Mouse (Mus musculus): ENCODE results near the gene Hic1.
A peak's percentile ranks its signal among the peaks of the same experiment; 100 is the strongest.

The Hic1 gene

DNA sequence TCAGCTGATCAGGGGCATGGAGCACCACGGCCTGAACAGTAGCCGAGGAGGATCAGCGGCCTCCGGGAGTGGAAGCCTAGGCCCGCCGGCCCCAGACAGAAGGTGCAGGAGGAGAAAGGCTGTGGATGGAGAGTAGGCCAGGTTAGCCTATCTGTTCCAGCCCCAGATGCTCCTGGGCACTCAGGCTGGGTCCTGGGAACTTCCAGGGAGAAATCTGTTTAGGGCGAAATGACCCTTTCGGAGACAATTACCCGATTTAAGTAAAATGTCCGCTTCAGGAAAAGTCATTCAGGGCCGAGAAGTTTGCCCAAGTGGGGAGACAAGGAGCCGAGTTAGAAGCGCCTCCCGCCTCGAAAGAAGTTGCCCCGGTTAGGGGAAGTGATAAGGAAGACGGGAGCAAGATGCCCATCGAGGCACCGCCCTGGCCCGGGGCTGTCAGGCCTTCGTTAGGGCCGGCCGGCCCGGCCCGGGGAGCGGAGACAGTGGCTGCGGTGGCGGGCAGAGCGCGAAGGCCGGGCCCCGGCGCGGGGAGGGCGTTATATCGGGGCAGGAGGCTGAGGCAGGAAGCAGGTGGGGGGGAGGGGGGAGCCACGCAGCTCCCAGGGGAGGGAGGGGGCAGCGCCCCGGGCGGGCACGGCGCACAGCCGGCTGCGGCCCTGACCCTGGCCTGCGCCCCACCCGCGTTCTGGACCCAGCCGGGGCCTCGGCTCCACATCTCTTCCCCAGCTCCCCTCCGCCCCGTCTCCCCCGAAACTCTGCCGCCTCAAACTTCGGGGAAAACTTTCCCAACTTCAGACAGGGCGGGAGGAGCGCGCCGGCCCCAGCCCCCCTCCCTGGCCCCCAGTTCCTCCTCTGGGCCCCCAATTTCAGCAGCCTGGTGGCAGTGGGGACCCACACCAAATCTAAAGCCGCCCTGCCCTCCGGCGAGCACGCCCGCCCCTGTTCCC lies 1.4 kb downstream of the Hic1 start:
- DNase-seq (ENCODE audit: low spot score), result no peak

DNA sequence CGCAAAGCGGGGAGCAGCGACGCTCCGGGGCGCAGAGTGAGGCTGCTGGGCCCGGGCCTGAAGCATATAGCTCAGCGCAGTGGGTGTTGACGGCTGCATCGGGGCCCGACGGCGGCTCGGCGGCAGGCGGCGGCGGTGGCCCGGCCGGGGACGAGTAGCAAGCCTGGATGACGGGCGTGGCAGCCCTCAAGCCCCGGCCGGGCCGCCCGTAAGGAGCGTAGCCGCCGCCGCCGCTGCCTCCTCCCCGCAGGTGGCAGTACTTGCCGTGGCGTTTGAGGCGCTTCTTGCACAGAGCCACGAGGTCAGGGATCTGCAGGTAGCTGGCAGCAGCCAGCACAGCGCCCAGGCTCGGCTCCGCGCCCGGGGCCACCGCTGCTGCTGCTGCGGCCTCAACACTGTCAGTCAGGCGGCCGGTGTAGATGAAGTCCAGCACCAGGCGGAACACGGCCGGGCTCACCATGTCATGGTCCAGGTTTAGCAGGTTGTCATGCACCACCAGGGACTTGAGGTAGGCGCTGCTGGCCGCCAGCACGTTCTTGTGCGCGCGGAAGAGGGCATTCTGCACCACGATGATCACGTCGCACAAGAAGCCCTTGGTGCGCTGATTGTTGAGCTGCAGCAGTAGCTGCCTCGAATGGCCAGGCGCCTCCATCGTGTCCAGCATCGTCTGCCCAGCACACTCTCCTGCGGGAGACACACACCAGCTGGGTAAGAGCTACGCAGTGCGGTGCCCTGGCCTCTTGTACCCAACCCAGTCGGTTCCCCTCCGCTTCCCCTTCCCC lies 2.3 kb downstream of the Hic1 start:
- DNase-seq (ENCODE audit: low spot score), result no peak

DNA sequence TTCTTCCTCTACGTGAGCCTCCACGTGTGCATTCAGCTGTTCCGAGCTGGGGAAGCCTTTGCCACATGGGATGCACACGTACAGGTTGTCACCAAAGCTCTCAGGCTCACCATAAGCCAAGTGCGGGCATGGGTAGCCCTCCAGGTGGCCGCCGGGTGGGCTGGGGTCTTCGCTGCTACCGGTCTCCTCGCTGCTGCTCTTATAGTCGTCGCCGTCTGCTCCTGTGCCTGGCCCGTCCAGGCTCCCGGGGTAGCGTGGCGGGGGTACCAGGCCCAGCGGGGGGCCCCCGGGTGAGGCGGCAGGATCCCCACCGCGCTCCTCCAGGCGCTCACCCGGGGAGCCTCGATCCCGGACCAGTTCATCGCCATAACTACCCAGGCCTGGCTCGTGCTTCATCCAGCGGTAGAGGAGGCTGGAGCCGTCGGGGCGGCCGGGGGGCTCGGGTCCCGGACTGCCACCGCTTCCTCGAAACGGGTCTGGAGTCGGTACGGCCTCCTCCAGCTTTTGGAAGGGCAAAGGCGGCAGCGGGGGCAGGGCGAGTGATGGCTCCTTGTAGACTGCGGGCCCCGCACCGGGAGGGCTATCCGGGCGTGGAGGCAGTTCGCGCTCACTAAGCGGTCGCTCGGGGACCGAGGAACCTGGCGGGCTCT lies 3.0 kb downstream of the Hic1 start:
- no peak for DNase-seq (ENCODE audit: low spot score)

DNA sequence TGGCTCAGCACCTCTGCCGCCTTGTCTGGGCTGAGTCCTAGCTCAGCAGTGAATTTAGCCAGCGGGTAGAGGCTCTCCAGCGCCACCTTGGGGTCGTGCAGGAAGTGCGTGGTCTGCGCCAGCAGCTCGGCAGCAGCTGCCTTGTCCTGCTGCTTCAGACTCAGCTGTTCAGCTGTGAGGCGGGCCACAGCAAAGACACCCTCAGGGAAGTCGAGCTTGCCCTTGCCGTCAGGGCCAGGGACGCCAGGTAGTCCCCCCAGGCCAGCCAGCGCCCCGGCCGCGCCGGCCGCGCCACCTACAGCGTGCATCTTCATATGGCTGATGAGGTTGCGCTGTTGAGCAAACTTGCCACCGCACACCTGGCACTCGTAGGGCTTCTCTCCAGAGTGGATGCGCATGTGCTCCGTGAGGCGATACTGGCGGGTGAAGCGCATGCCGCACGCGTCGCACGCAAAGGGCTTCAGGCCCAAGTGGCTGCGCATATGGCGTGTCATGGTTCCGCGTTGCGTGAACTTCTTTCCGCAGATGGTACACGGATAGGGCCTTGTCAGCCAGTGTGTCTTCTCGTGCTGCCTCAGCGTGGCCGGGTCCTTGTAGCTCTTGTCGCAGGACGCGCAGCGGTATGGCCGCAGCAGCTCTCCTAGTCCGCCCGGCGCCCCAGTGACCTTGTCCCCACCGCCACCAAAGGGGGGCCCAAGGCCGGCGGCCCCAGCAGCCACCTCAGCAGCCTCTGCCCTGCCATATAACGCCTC lies 3.7 kb downstream of the Hic1 start:
- DNase-seq (ENCODE audit: low spot score), result peak; percentile 78

DNA sequence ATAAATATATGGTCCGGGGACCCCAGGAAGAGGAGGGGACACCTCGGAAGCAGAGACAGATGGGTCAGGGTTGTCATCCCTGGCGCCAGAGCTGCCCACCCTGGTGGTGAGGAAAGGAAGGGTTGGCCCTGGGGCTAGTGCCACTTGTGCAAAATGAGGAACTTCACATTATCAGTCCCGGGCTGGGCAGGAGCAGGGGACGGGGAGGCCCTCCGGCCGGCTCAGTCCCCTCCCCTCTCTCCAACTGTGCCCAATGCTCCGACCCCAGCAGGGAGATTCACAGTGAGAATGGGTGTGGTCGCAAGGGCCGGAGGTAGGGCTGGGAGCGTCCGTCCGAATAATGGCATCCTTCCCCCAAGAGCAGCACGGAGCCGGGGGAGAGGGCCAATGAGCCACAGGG lies 4.6 kb downstream of the Hic1 start:
- DNase-seq (ENCODE audit: low spot score), result no peak

DNA sequence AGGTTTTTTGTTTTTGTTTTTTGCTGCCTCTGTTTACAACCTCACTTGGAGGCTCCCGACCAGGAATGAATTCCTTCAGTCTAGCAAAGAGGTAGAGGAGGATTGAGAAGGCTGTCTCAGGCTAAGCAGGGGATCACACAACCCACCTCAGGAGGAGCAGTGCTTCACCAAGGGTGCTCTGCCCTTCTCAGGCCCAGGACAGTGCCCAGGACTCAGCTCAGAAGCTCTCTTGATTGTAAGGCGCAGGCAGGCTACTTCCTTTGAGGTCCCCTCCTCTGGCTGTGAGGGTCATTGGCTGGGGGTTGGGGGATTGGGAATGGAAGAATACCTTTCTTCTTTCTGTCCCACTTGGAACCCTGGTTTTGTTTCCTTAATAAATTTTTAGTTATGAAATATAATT lies 5.3 kb downstream of the Hic1 start:
- no peak for DNase-seq (ENCODE audit: low spot score)

DNA sequence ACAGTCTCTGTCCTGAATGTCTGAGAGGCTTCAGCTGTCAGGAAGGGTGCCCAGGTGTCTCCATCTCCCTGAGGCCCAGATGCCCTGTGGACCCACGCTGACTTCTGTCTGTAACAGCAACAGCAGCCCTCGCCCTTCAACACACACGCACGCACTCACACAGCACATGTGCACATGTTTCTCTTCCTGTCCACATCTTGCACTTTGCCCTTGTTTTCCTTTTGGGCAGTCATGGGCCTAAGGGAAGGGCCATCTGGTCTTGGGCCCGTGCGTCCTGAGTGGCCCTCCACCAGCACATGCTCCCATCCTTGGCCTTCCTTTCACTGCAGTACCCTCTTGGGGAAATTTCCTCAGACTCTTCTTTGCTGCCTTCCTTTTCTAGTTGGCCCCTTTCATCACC lies 5.9 kb downstream of the Hic1 start:
- DNase-seq (ENCODE audit: low spot score), result no peak

DNA sequence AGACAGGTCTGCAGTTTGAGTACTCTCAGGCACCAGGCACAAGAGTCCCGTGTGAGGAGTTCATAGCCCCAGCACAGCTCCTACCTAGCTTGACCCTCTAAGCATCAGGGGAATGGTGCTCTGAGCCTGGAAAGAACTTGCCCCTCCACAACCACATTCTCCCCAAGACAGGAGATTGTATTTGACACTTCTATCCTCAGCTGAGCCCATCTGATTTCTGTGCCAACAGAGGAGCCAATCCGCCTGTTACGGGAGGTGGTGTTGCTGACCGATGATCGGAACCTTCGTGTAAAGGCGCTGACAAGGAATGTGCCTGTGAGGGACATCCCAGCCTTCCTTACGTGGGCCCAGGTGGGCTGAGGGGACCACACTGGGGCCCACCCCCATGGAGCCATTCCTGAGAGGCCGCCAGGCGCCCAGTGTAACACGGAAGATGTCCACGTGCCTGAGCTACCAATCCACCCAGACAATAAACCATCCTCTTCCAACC lies 6.7 kb downstream of the Hic1 start:
- DNase-seq (ENCODE audit: low spot score), result no peak

DNA sequence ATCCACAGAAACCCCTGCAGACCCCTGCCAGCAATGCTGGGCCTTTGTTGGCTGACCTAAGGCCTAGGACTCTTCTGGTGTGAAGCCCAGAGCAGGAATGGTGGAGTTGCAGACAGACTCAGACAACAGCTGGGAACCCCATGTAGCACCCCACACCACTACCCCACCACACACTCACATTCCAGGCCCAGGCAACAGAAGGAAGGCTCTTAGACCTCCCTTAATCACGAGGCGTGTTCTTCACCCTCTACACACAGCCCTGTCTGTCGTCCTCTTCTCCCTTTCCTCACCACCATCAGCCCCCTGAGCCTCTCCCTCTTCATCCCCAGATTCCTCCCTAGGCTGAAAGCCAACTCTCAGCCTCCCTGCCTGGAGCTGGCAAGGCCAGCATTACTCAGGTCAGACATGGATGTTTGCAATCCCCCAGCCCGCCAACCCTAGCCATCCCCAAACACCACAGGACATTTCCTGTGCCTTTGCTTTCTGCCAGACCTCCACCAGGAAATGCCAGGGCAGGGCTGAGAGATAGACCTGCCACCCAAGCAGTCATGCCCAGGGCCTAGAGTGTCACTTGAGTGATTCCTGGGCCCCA lies 7.8 kb downstream of the Hic1 start:
- no peak for DNase-seq (ENCODE audit: low spot score)

DNA sequence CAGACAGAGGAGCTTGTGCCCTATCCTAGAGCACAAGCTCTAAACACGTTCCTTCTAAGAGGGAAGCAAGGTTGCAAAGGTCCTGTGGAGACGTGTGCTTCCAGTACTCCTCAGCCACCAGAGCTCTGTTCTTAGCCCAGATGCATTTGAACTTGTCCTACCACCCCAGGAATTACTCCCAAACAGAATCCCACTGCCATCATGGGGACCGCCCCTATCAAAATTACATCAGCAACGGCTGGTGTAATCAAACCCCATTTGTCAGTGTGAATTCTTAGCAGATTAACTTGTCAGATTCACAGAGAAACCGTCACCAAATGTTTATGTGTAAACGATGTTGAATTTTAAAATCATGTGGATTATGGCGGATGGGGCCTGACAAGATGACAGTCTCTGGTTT lies 8.4 kb downstream of the Hic1 start:
- no peak for DNase-seq (ENCODE audit: low spot score)

DNA sequence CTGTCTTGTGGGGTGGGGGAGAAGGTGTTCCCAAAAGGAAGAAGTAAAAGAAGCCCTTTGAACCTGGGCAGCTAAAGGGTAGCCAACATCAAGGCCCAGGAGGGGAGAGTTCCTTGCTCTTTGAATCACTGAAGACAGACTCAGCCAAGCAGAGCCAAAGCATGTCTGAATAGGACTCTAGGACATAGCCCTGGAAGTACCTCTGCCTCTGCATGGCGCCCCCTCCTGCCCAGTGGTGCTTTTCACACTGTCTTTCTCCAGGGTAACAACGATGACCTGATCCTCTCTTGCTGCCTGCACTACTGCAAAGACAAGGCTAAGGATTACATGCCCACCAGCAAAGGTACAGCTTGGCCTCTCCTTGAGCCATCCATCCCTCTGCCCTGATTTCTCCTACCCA lies 9.8 kb downstream of the Hic1 start:
- DNase-seq (ENCODE audit: low spot score), result no peak

DNA sequence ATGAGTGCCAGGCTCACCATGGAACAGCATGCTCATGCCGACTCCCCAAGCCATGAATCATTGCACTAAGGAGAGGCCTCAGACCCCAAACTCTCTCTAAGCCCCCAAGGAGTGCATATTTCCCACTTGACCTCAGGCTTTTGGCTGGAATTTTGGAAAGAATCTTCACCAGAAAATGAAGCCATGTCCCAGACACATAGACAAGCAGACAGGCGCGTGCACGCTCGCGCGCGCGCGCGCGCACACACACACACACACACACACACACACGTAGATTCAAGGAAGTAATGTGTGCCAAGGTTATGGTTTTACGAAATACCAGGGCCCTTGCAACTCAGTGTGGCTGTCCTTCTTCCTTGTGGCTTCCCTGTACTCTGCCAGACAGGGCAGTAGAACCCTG lies 10.9 kb downstream of the Hic1 start:
- DNase-seq (ENCODE audit: low spot score), result no peak

DNA sequence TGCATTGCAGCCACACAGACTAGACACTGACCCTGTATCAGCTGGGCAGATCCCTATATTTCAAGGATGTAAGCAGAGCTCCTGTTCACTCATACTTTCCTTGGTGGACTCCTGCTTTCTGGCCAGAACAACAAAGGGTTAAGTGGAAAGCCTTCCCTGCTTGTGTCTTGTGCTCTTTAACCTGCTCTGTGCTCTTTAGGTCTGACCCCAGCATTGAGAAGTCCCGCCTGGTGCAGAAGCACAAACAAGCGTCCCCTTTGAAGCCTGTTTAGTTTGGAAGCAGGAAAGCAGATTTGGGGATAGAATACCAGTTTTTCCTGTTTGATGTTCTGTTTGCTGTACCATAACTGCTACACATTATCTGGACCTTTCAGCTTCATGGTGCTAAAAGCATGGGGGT lies 11.4 kb downstream of the Hic1 start:
- DNase-seq (ENCODE audit: low spot score), result no peak

DNA sequence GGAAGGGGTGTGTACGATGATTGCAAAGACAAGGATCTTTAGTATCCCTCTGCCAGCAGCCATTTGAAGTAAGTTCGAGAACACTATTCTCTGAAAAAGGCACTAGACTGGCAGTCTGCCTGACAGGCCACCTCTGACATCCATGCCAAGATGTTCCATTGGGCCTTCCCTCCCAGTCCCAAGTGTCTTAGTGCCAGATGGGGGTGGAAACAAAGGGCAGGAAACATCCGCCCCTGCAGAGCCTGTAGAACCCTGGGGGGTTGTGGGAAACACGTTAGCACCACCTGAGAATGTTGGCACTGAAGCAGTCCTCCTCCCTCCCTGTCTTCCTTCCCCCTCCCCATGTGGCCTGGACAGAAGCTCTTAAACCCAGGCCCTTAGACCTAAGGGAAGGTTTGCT lies 12.3 kb downstream of the Hic1 start:
- DNase-seq (ENCODE audit: low spot score), result no peak

DNA sequence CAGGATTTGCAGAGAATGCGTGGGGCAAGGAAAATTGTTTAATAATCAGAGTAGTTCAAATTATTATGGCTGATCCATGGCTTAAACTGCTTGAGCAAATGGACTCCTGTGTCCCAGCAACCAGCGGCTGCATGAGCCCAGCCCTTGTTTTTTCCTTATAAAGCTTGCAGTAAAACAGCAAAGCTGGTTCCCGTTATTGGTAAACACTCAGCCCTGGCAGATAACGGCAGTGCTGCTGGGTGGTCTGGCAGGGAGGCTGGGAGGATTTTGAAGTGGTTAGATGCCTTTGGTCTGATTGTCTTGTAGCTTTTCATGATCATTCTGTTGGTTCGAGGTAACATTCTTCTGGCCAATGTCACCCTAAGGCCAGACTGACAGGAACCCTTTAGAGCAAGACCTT lies 12.9 kb downstream of the Hic1 start:
- no peak for DNase-seq (ENCODE audit: low spot score)

DNA sequence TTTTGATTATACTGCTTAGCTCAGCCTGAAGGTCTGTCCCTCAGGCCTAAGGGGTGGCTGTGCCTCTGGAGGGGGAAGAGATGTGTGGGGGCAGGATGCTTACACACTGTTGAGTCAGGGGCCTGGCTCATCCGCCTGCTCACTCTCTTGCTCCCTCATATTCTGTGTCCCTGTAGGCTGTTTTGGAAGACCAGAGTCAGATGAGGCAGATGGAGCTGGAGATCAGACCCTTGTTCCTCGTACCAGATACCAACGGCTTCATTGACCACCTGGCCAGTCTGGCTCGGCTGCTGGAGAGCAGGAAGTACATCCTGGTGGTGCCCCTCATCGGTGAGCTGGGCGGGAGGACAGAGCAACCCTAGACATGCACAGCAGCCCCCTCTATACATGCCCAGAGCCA lies 13.3 kb downstream of the Hic1 start:
- DNase-seq (ENCODE audit: low spot score), result no peak

DNA sequence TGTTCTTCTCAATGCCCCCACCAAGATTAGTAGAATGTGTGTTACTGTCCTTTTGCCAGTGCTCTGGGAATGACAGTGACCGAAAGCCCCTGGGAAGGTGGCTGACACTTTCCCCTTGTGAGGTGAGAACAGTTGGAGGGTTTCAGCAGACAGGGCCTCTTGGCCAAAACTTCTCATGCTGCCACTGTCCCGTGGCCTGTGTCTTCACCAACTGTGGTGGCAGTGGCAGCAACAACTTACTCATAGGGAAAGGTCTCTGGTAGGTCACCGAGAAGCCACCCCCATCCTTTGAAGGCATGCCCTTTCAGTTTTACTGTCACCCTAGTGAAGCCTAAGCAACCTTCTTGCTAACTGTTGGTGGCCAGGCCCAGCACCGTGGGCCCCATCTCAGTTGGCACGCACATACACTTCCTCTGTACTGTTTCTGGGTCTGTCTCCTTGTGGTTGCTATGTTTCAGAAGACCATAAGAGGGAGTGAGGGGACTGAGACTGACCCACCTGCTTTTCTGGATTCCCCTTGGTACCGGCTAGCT lies 15.2 kb downstream of the Hic1 start:
- no peak for DNase-seq (ENCODE audit: low spot score)

DNA sequence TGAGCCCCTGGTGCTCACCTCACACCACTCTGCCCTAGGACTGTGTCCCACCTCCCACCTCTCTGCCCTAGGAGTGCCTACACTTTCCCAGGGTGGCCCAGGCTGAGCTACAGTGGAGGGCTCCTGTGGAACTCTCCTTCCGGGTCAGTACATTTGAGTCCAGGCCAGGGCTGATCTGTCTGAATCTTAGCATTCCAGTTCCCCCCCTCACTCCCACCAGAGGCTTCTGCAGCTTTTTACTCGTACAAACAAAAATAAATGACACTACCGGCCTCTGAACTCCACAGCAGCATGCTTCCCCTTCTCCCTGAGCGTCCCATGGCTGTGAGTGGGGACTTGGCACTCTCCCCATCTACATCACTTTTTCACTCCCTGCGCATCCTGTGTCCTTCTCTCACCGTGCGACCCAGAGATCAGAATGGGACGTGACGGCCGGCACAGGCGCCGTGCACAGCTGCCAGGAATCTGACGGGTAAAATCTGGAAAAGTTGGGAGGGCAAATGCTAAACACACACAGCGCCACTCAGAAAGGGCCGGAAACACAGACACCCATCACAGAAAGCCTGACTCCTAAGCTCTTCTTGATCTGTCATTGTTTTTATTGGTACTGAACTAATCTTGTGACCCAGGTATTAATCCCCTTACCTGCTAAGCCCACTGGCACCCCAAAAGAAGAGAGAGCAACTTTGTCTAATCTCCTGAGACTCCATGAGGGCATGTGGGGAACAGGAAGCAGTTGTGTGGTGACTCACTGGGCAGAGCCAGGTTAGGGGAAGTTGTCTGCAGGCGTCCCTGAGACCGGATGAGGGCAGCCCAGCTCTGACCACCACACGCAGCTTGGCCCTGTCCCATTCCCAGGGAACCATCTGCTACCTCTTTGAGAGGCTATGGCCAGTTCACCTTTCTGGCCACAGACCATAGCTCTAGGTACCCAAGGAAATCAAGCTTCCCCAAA lies 16.4 kb downstream of the Hic1 start:
- peak; percentile 45 for DNase-seq (ENCODE audit: low spot score)

DNA sequence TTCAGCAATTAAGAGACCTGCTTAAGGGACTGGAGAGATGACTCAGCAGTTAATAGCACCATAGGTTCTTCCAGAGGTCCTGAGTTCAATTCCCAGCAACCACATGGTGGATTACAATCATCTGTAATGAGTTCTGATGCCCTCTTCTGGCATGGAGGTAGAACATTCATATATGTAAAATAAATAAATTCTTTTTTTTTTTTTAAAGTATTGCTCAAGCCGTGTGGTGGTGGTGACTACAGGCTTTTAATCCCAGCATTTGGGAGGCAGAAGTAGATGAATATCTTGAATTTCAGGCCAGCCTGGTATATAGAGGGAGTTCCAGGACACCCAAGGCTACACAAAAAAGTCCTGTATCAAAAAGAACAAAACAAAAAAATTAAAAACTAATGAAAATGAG lies 19.0 kb downstream of the Hic1 start:
- DNase-seq (ENCODE audit: low spot score), result no peak
